Mouse (Mus musculus) cerebral cortex, adult 2 months (tissue): ENCODE results near the gene Usp30.

ENCODE experiments used
- WGBS: fragments of 180-500 bp; shearing (Covaris S2); methylation state at CpG from one replicate; pipeline ENCODE4 v1.1.7; 2018; 5-methylcytosine and 5-hydroxymethylcytosine counted together

Gene Usp30

DNA sequence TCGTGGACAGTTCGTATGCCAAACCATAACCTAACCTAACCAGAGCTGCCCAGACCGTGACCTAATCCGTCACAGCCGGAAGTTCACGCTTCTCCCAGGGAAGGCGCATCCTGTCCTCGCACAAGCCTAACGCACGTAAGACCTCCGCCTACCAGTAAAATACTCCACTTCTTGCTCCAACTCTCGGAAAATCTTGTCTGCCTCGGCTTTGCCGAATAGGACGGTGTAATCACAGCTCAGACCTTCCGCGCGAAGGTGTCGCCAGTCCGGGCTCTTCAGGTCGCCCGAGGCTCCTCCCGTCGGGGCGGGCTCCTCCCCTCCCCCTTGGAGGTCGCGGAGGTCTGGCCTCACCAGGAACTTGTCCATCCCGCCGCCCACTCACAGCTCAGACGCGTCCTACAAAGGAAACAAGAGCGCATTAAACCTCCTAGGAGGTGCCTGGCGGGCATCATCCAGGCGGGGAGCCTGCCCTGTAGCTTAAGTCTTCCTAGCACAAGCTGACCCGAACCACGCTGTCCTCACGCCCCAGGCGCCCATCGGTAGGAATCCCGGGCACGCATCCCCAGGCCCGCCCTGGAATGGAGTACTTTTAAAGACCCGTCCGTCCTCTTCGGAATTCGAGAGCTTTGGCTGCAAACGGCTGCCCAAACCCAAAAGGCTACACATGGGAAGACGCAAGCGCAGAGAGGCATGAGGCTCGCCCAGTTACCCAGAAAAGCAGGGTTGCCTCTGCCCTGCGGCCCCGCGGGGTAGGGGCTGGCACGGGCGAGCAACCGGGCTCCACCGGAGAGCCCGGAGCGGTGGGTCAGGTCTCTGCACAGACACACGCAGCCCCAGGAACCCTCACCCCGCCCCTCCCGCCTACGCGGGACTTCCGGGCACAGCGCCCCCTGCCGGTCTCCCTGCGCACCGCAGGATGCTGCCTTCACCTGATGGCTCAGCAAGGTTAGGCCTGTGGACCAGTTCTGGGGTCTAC lies 62.4 kb downstream of the Usp30 start, which contains the start of gene Alkbh2:
Alkbh2 (minus strand) TSS at position 845 of the 976 bp plus-strand sequence.
- WGBS = 1% methylated on average over 69 of the region's 69 CpGs

DNA sequence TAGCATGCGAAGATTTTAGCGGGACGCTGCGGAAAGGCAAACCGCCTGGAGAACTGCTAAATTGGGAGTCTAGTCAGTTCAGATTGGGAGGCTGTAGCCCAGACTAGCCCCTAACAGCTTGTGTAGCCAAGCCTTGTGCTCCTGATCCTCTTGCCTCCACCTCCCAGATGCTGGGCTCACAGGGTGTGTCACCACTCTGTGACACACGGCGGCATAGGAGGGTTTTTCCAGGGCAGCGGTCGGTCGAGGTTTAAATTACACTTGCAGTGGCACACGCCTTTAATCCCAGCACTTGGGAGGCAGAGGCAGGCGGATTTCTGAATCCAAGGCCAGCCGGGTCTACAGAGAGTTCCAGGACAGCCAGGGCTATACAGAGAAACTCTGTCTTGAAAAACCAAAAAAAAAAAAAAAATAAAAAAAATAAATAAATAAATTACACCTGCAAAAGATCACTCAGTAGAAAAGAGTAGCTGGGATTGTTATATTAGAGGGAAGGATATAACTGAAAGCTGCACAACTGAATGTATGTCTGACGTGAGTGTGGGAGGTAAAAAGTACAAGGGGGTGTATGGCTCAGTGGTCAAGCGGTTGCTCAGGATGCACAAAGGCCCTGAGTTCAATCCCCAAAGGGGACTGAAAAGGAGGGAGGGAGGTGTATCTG lies 64.4 kb downstream of the Usp30 start:
- 85% methylated on average over 15 of the region's 15 CpGs for WGBS

DNA sequence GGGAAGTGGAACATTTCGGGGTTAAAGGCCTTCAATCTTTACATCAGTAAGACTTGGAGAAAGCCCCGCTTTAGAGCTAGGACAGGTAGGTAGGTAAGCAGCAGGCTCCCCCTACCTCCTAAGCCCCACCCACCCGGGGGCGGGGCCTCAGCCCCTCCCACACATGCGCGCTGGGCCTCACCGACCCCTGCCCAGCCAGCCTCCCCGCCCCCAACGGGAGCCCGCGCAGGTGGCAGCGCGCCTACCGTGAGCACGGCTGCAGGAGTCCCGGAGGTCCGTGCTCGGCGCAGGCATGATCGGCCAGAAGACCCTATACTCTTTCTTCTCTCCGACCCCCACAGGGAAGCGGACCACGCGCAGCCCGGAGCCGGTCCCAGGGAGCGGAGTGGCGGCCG lies 64.9 kb downstream of the Usp30 start, which contains the start of gene Ung:
Ung (plus strand) TSS at position 176 of the 395 bp plus-strand sequence.
- WGBS = 1% methylated on average over 29 of the region's 29 CpGs

DNA sequence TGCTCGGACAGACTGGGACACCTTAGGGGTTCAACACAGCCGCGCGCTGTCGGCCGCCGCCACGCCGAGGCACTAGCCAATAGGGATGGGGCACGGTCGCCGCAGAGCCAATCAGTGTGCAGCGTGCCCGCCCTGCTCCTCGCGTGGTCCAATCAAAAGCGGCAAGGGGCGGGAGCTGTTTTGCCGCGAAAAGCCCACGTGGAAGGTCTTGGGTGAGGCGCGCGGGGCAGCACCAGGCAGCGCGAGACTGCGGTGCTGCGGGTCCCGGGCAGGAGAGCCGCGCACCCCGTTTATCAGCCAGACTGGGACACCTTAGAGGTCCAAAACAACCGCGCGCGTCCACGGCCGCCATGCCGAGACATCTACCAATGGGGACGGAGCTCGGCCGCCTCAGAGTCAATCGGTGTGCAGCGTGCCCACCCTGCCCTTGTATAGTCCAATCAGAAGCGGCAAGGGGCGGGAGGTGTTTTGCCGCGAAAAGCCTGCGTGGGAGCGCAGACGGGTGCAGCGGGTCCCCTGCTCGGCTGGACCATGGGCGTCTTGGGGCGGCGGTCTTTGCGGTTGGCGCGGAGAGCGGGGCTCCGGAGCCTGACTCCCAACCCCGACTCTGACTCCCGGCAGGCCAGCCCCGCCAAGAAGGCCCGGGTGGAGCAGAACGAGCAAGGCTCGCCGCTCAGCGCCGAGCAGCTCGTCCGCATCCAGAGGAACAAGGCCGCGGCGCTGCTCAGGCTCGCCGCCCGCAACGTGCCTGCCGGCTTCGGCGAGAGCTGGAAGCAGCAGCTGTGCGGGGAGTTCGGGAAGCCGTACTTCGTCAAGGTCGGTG lies 65.6 kb downstream of the Usp30 start:
- WGBS = under 1% methylated on average over 87 of the region's 87 CpGs

DNA sequence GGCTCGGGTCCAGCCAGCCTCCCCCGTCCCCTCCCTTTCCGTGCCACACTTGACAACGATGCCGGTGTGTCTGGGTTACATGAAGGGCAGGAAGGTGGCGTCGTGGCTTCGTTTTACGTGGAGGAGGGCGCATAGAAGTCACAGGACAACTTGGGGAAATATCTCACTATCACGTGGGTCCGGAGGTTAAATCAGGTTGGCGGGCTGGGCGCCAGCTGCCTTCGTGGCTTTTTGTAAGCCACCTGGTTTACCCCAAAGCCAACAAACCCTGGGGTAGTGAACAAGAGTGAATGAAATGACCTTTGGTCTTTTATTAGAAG lies 66.2 kb downstream of the Usp30 start:
- WGBS = under 1% methylated on average over 15 of the region's 15 CpGs

DNA sequence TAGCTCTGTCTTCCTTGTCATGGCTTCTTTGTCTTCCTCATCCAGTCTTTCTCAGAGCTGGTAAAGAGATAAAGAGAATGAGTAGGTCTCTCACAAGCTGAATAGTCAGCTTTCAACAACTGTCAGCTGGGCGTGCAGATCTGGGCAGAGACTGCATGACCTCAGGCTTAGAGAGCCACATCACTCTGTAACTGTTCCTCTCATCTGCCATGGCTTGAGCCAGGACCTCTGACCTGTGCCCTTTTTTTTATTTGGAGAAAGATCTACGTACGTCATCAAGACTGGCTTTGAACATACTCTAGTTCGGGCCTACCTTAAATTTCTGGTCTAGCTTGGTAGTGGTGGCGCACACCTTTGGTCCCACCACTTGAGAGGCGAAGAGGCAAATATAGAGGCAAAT lies 67.6 kb downstream of the Usp30 start:
- 91% methylated on average over 6 of the region's 6 CpGs for WGBS

DNA sequence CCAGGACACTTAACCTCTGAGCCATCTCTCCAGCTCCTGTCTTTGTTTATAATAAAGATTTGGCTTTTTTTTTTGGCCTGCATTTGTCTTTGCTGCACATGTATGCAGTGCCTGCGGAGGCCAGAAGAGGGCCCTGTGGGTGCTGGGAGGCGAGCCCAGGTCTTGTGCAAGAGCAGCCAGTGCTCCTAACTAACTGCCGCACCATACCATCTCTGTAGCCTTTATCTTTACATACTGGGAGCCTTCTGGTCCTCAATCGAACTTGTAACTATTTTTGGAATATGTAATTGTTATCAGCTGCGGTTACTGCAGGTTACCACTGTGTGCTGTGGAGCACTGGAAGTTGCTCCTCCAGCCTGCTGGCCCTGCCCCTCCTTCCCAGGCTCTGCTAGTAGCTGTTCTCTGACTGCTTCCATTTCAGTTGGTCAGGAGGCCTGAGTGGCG lies 68.9 kb downstream of the Usp30 start:
- 62% methylated on average over 6 of the region's 6 CpGs for WGBS

DNA sequence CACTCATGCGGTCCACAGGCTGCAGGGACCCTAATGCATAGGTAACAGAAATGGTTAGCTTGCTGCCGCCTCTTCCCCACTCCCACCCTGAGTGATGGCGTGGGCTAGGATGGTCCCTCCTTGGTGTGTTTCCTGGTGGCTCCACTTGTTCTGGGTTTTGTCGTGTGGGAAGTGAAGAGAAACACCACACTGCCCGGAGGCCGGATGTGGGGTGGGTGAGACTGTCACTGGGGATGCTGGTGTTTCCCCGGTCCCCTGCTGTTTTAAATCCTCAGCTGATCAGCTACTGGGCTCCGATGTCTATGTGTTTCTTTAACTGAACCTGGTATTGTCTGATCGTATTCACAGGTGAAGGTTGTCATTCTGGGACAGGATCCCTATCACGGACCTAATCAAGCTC lies 70.3 kb downstream of the Usp30 start:
- 77% methylated on average over 10 of the region's 10 CpGs for WGBS

DNA sequence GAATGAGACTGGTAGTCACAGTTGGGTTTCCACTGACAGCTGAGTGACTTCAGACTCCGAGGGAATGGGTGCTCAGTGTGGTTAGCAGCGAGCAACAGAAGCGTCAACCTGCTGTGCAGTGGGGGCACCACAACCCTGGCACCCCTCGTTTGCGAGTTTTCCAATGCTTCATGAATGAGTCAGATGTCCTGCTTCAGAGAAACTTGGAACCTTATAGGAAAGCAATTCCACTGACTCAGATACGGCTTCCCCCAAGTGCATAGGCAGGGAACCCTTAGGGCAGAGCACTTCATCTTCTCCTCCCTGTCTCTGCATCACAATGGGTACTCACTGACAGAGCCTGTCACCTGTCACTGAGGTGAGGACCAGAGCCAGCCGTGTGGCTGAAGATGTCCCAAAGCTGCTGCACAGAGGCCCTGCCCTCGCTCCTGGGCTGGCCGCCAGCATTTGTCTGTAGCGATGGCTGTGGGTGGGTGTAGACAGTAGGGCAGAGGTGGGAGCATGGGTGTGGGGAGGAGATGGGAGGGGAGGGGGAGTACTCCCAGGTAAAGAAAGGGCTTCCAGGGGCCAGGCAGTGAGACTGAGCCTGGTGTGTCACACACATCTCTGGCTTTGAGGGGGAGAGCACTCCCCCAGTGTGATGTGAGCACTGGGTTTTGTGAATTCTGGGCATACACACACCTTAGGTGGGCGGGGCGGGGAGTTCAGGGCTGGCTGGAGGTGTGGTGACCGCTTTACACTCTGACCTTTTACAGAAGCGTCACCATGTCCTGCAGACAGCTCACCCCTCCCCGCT lies 72.4 kb downstream of the Usp30 start:
- 64% methylated on average over 15 of the region's 15 CpGs for WGBS

DNA sequence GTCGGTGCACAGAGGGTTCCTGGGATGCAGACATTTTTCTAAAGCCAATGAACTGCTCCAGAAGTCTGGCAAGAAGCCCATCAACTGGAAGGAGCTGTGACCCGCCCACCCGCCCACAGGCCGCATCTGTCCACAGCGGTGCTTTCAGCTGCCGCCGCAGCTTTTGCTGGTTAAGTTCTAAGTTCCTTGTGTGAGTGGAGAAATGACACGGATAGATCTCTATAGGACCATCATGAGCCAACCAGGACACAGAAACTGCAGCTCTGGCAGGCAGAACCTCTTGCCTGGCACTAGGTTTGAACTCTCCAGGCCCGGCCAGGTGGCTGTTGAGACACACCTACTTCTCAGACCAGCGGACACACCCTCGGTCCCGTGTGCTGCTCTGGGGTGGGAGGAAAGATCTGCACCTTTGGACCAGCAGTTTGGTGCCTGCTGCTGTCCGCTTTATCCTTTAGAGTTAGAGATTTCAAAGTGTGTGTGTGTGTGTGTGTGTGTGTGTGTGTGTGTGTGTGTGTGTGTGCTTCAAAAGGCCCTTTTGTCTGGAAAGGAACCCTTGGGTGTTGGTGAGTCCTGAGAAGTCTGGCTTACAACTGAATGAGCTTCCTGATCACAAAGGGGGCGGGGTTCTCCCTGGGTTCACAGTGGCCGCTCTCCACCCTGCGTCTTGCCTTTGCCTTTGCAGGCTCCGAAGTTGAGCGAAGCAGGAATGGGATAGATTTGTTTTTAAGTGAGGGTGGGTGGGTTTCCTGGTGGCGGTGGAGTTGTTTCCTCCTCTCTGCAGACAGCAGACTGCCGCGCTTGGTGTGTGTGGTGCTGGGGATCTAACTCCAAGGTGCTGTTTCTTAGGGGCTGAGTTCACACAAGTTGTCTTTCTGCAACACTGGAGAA lies 73.3 kb downstream of the Usp30 start:
- WGBS = 53% methylated on average over 21 of the region's 21 CpGs

DNA sequence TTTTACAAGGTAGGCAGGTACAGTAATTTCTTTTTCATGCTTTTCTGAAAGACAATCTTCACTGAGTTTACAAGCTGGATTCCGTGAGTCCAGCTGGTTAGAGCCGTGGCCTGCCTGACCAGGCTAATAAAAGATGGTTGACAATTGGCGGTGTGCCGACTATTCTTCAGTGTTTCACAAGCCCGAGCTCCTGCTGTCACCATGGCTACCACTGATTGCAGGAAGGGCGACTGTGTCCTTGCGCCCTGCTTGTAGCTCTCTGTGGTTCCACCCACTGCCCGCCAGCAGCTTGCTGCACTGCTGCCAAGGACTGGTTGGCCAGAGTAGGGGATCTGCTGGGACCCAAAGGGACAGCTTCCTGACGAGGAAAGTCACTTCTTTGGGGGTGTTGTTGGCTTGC lies 73.9 kb downstream of the Usp30 start:
- 23% methylated on average over 9 of the region's 9 CpGs for WGBS

DNA sequence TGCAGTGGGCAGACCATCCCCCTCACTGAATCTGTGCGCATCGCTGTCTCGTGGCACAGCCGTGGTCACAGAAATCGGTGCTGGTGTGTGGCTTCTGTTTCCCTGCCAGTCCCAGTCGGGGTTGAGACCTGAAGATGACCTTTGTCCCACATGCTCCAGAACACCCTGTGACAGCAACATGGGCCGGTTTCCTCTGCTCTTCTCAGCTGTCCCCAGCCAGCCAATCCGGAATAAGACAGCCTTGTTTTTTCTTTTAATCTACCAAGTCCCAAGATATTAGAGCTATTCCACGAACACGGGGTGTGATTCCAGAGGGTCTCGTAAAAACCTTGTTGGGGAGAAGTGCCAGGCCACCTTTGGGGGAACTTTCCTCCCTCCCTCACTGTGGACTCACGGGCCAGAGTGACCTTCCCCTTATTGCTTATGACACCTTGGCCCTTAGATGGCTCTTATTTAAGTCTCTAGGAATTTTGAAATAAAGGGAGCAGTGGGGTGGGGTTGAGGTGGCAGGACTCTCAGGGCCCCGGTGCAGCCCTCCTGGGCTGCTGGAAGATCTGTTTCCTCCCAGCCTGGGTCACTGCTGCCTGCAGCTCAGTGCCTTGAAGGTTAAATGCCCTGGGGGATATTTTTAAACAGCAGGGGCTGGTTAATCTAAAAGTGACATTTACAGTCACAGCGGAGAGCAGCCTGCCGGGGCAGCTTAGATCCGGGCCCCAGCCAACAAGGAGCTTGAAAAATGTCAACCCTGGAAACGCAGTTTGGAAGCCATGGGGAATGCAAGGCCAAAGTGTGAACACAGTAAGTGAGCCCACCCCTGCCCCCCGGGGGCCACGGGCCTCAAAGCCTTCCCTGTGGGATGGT lies 81.0 kb downstream of the Usp30 start, which contains the start of gene Acacb:
Acacb (plus strand) TSS at position 508 of the 861 bp plus-strand sequence.
- WGBS = 62% methylated on average over 19 of the region's 19 CpGs

DNA sequence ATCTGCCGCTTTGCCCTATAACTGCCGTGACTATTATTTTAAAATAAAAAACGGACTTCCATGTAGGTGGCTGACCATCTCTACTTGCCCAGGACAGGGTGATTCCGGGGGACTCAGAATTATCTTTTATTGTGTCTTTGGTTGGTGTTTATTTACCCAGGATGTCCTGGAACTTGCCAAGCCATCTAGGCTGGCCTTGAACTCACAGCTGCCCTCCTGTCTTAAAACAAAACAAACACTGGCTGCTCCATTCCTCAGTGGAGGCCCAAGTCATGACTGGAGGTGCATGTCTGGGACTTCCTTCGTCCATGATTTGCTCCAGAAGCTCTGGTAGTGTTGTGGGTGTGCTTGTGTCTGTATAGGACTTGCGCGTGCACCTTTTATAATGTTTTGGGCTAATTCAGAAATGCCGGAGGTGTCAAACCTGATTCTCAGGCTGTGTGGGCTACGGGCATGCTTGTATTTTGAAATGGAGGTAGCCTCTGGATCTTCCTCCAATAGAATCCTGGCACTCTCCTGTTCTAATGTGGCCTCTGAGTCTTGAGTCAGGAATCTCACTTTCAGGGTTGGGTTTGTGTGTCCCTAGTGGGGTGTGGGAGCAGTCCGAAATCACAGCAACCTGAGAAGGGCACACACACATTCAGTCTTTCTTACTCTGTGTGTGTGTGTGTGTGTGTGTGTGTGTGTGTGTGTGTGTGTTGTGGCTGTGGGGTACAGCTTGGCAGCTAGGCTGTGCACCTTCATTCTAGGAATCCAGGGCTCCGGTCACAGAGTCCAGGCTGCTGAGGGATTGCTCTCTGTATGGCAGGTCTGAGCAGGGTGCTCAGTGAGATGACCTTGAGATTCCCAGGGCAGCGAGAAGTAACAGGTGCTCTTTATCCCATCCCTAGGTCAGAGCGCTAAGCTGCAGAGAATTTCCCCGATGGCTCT lies 82.0 kb downstream of the Usp30 start:
- 85% methylated on average over 14 of the region's 14 CpGs for WGBS

DNA sequence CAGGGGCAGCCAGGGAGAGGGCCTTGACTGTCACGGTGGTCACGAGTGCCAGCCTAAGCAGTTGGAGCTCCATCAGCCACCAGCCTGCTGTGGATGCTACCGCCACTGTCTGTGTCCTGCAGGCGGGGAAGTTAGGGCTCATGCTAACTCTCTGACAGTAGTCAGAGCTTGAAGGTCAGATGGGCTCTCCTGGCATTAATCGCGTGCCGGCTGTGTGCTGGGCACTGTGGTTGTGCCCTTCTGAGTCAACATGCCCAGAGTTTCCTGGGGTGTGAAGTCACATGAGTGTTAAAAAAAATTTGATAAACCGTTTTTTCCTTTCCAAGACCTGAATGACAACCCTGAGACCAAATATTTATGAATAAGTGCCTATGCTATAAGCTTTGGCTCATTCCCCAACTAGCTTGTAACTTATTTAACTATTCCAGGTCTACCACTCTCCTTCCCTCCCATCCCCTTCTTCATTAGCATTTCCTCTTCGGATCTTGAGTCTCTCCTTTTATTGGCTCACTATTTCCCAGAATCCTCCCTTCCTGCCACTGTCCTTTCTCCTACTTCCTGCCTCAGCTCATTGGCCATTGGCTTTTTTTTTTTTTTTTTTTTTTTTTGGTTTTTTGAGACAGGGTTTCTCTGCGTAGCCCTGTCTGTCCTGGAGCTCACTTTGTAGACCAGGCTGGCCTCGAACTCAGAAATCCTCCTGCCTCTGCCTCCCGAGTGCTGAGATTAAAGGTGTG lies 87.3 kb downstream of the Usp30 start:
- WGBS = 88% methylated on average over 12 of the region's 12 CpGs

DNA sequence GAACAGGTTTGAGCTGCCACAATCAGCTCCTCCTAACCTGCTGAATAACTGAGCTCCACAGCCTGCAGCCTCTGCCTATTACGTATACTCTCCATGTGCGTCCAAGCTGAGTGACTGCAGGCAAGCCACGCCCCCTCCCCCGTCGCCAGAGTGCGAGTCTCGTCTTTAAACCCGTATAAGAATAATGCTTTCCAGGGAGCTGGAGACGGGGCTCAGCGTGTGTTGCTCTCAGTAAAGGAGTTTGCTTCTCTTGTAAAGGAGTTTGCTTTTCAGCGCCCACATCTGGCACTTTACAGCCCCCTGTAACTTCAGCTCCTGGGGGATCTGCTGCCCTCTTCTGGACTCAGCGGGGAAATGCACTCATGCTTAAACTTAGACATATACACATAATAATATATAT lies 88.2 kb downstream of the Usp30 start:
- 4% methylated on average over 12 of the region's 12 CpGs for WGBS

DNA sequence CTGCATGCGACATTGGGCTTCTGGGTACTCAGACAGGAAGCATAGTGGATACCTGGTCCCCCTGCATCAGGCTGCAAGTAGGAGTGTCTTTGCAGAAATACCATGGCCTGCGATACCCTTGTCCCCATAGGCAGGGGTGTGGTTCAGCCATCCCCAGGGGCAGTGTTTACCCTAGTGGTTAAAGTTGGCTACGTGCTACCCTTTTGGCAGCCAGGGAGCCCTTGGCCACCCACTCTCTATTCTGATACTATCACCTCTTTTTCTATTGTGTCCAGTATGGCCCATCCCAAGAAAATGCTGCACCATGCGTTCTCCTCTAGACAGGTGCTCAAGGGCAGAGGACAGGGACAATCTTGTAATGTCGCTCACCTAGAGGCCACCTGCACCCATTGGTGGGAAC lies 89.5 kb downstream of the Usp30 start:
- 84% methylated on average over 5 of the region's 5 CpGs for WGBS
